Mouse (Mus musculus): ENCODE measurements around the gene Ddx20. TPM values are rescaled to one million over a fixed set of nuclear protein-coding genes. Genes with fewer than 3 reads are reported as not detected.

Ddx20 gene
- polyA plus RNA-seq, 1 experiment from 2014 or later = 39.2 TPM

DNA sequence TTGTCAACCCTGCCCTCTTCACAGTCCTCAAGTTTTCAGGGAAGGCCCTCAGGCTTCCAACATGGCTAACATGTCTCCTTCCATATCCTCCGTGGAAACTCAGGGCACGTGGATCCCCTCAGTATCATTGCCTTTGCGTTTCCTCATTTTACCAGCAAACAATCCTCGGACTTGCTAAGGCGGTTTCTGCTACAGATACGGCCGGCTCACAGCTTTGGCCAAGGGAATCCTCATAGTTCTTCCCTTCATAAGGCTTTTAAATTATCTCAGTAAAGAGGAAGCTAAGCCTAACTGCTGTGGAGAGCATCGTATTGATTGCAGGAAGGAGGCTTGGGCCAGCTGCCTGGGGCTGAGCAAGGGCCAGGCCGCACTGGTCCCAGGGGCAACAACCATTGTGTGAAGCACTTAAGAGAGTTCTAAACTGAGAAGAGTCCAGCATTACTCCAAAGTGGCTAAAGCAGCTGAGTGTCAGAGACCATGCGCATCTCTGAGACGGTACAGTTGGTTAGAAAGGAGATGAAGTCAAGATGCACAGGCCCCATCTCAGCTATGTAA is 32.3 kb downstream of the Ddx20 start:
- Histone ChIP-seq H3K27me3 (replicated peaks) (no peaks in the 10 kb centered on the region), H3K4me3 (replicated peaks) (no peak overlapping the region), H3K9ac (no peak overlapping the region), H3K4me1 (replicated peaks) (no peaks in the 10 kb centered on the region), H3K36me3 (no peaks in the 10 kb centered on the region), H3K9me3 (no peaks in the 10 kb centered on the region), H3K4me2 (replicated peaks) (no peak overlapping the region), H3K27ac (no peak overlapping the region)
- ATAC-seq = no peak
- 89% methylated on average over 11 of the region's 11 CpGs for WGBS

DNA sequence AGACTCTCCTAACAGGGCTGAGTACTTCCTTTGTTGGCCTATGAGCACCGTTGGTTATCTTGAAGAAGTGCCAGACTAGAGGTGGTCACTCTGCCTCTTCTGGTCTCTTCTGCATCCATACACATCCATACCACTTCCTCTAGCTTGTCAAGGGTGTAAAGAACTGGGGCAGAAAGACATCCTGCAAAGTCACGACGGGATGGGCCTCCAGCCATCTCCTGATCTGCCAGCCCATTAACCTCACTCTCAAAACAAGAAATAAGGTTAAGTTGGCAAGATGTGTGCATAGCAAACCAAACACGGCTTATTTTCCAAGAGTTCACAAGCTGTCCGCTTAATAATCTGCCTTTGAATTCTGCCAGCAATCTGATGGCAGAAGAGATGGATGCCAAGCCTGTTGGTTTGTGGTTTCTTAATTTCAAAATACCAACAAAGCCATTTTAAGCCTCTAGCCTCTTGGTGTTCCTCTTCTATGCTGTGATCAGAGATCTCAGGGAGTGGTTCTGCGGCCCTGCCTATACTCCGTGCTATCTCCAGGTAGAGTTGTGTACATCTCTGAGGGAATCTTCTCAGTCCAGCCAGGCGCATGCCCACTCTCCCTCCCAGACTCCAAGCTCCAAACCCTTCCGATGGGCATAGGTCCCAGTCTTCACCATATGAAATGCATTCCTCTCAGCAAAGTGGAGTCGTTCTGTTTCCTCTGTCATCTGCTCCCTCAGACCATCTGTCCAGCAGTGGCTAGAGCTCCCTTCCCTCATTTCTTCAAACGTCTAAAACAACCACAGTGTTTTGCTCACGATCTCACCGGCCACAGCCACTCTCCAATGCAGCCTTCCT is 33.6 kb downstream of the Ddx20 start:
- no peak overlapping the region for H3K4me2 ChIP-seq (replicated peaks)
- H3K27me3 ChIP-seq (replicated peaks) = no peaks in the 10 kb centered on the region
- H3K9me3 ChIP-seq = no peaks in the 10 kb centered on the region
- H3K4me1 ChIP-seq (replicated peaks) = no peaks in the 10 kb centered on the region
- H3K27ac ChIP-seq = no peak overlapping the region
- WGBS = 87% methylated on average over 13 of the region's 13 CpGs
- no peak overlapping the region for H3K4me3 ChIP-seq (replicated peaks)
- ATAC-seq = no peak
- no peaks in the 10 kb centered on the region for H3K36me3 ChIP-seq
- H3K9ac ChIP-seq = no peak overlapping the region

DNA sequence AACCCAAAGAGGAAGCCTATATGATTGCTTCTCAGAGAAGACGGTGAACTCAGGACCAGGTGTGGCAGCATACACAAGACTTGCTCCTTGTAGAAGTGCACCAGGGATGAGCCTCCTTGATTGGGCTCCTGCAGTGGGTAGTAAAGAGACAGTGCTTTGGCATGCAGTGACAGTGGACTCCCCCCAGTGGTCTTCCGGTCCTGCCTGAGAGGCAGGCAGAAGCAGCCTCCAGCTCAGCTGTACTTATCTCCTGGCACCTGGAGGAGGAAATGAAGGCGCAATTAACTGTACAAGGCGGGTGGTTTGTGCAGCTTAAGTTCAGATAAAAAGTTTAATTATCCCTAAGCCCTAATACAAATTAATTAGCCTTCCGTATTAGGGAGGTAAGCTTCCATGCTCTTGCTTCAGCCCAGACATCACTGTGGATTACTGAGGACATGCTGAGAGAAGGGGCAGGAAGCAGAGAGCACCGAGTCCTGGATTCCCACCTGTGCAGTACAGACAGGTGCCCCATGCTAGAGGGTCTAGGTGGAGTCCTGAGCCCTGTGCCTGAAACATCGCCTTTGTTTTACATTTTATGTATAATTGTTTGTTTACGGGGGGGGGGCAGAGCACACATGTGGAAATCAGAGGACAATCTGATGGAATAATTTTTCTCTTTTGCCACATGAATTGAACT is 38.3 kb downstream of the Ddx20 start:
- 71% methylated on average over 8 of the region's 8 CpGs for WGBS
- Histone ChIP-seq H3K9me3 (no peaks in the 10 kb centered on the region), H3K4me2 (replicated peaks) (no peak overlapping the region), H3K9ac (no peak overlapping the region), H3K27ac (no peak overlapping the region), H3K27me3 (replicated peaks) (no peaks in the 10 kb centered on the region), H3K4me1 (replicated peaks) (no peaks in the 10 kb centered on the region), H3K36me3 (no peaks in the 10 kb centered on the region), H3K4me3 (replicated peaks) (no peak overlapping the region)
- no peak for ATAC-seq

DNA sequence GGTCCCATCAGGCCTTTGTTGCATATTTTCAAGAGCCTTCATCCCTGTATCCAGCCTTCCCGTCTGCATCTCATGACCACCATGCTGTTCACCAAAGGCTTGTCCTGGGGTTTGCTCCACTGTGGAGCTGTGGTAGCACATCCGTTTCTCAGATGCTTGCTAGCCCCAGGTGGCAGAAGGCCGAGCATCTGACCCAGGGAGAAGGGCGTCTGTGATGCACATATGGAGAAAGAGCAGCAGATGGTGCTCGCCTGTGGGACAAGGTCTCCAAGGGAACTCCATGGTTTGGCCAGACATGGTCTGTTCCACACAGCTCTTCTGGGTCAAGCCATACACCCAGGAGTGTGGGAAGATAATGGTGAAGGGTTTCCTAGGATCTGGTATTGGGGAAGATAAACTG is 43.8 kb downstream of the Ddx20 start:
- Histone ChIP-seq H3K27ac (no peak overlapping the region), H3K9me3 (no peaks in the 10 kb centered on the region), H3K36me3 (no peaks in the 10 kb centered on the region), H3K4me3 (replicated peaks) (no peak overlapping the region), H3K4me1 (replicated peaks) (no peaks in the 10 kb centered on the region), H3K4me2 (replicated peaks) (no peak overlapping the region), H3K9ac (no peak overlapping the region), H3K27me3 (replicated peaks) (no peaks in the 10 kb centered on the region)
- WGBS = 79% methylated on average over 5 of the region's 5 CpGs
- ATAC-seq = no peak

DNA sequence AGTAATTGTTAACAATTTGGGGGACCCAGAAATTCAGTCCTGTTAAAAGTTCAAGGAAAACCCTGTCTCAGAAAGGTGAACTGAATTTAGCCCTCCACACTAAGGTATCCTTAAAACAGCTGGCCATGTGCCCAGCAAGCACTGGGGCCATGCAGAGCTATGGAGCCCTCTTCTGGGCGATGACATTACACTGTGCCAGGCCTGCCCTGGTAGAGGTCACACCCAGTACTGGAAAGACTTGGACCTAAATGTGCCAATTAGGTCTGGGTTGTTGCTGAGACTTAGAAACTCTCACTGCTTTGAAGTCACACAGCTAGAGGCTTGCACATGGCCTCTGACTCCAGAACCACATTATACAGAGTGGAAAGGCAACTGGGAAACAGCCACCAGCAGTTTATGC is 45.2 kb downstream of the Ddx20 start:
- no peak overlapping the region for H3K4me3 ChIP-seq (replicated peaks)
- 54% methylated on average over 1 of the region's 1 CpGs for WGBS
- no peaks in the 10 kb centered on the region for H3K4me1 ChIP-seq (replicated peaks)
- H3K9me3 ChIP-seq = no peaks in the 10 kb centered on the region
- no peaks in the 10 kb centered on the region for H3K27me3 ChIP-seq (replicated peaks)
- no peaks in the 10 kb centered on the region for H3K36me3 ChIP-seq
- no peak overlapping the region for H3K9ac ChIP-seq
- no peak overlapping the region for H3K4me2 ChIP-seq (replicated peaks)
- no peak overlapping the region for H3K27ac ChIP-seq
- no peak for ATAC-seq

DNA sequence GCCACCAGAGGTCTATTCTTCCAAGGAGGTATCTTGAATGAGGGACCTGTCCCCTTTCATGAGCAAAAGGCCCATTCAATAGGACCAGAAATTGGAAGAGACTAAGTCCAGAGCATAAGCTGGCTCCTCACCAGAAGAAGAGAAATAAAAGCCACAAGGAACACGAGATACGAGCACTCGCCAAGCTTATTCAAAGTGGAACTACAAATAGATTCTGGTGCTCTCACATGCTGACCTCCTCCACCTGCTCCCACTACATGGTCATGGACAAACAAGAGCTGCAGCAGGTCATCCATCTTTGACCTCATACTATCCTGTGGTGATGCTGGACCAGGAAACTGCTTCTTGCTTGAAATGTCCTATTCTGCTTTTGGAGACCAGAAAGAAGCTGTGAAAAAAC is 54.4 kb downstream of the Ddx20 start:
- H3K27me3 ChIP-seq (replicated peaks) = no peaks in the 10 kb centered on the region
- no peak for ATAC-seq
- H3K9ac ChIP-seq = no peak overlapping the region
- no peaks in the 10 kb centered on the region for H3K36me3 ChIP-seq
- WGBS = 90% methylated on average over 3 of the region's 3 CpGs
- H3K4me2 ChIP-seq (replicated peaks) = no peak overlapping the region
- no peaks in the 10 kb centered on the region for H3K9me3 ChIP-seq
- no peak overlapping the region for H3K4me3 ChIP-seq (replicated peaks)
- no peaks in the 10 kb centered on the region for H3K4me1 ChIP-seq (replicated peaks)
- no peak overlapping the region for H3K27ac ChIP-seq

DNA sequence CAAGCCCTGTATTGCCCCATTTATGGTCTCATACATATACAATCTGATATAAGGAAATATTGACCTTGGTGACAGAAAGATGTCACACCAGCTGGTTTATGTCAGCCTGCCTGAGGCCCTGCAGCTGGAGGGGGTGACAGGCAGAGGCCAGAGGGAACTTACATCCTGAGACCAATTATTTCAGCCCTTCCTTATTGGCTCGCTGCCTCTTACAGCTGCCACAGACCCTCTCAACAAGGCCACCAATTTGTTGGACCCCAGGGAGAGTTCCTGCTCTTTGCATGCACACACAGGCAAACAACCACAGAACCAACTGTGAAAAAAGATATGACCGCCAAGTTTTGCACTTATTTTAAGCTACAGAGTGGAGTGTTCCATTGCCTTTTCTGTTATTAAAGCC is 55.1 kb downstream of the Ddx20 start:
- H3K9me3 ChIP-seq = no peaks in the 10 kb centered on the region
- H3K27me3 ChIP-seq (replicated peaks) = no peaks in the 10 kb centered on the region
- WGBS = 63% methylated on average over 2 of the region's 2 CpGs
- ATAC-seq = no peak
- no peak overlapping the region for H3K27ac ChIP-seq
- no peak overlapping the region for H3K4me2 ChIP-seq (replicated peaks)
- H3K36me3 ChIP-seq = no peaks in the 10 kb centered on the region
- no peaks in the 10 kb centered on the region for H3K4me1 ChIP-seq (replicated peaks)
- no peak overlapping the region for H3K9ac ChIP-seq
- H3K4me3 ChIP-seq (replicated peaks) = no peak overlapping the region

Other genes starting within 250 kb of the Ddx20 start
- 4.3 and 4.5 TPM in 2 replicates for gene Kcnd3, start 235.2 kb downstream of the Ddx20 start, polyA plus RNA-seq (2015; fragmentation: Nextera tagmentation; extraction: Ambion mirVana)
- gene Inka2, start 17.0 kb upstream of the Ddx20 start, polyA plus RNA-seq (2015; fragmentation: Nextera tagmentation; extraction: Ambion mirVana) = 1.7 and 2.2 TPM in 2 replicates
- gene Rap1a, start 113.8 kb upstream of the Ddx20 start, polyA plus RNA-seq (2015; fragmentation: Nextera tagmentation; extraction: Ambion mirVana) = 116 and 133 TPM in 2 replicates
- 0.15 and 0.39 TPM in 2 replicates for gene Adora3, start 183.3 kb upstream of the Ddx20 start, polyA plus RNA-seq (2015; fragmentation: Nextera tagmentation; extraction: Ambion mirVana)
- 0.24 and 0.52 TPM in 2 replicates for gene Tmigd3, start 183.3 kb upstream of the Ddx20 start, polyA plus RNA-seq (2015; fragmentation: Nextera tagmentation; extraction: Ambion mirVana)
- 1.5 and 1.7 TPM in 2 replicates for gene I830077J02Rik, start 245.1 kb upstream of the Ddx20 start, polyA plus RNA-seq (2015; fragmentation: Nextera tagmentation; extraction: Ambion mirVana)